Mouse (Mus musculus): ENCODE measurements at regions not wholly inside any gene's neighbourhood (a gene's known extent, or its start where the extent isn't known, plus 50 kb on each side); places are given as distances from the start of the nearest gene placed in this dataset.

GRCm38 (mm10) chr10:31252584-31253381 lies 60.4 kb upstream of the Hddc2 start:
- H3K4me1 ChIP-seq (ENCODE audit: control insufficient read depth, insufficient read depth, low read length) = no peaks in the 10 kb centered on the region
- H3K27ac ChIP-seq (ENCODE audit: insufficient read depth, low read length) = no peak overlapping the region
- H3K4me3 ChIP-seq (ENCODE audit: insufficient read depth, low read length) = no peak overlapping the region
- no peak for TF ChIP-seq POLR2A (IDR thresholded peaks at IDR 0.05; ENCODE audit: extremely low read depth, insufficient read depth, low read length)
- TF ChIP-seq CTCF (IDR thresholded peaks at IDR 0.05; ENCODE audit: extremely low read depth, insufficient read depth, low read length) = no peak

- TF ChIP-seq POLR2A (IDR thresholded peaks at IDR 0.05; ENCODE audit: extremely low read depth, insufficient read depth, low read length) = no peak
- no peak for TF ChIP-seq CTCF (IDR thresholded peaks at IDR 0.05; ENCODE audit: extremely low read depth, insufficient read depth, low read length)
- H3K27ac ChIP-seq (ENCODE audit: insufficient read depth, low read length) = no peak overlapping the region
- H3K4me1 ChIP-seq (ENCODE audit: control insufficient read depth, insufficient read depth, low read length) = no peaks in the 10 kb centered on the region
- H3K4me3 ChIP-seq (ENCODE audit: insufficient read depth, low read length) = no peak overlapping the region
Observed at GRCm38 (mm10) chr10:31256934-31257333, 56.2 kb upstream of the Hddc2 start.

DNA sequence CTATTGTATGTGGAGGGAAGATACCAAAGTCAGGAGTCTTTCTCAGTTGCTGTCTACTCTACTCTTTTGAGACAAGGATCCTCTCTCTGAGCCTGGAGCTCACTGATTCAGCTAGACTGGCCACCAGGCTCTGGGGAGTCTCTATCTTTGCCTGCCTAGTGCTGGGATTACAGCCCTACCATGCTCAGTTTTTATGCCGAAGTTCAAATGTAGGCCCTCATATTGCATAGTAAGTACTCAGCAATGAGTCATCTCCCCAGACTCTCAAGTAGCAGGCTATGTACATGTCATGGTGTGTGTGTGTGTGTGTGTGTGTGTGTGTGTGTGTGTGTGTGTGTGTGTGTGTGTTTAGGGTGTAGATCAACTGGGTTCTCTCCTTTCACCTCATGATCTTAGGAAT lies 55.6 kb upstream of the Hddc2 start:
- no peak for TF ChIP-seq CTCF (IDR thresholded peaks at IDR 0.05; ENCODE audit: extremely low read depth, insufficient read depth, low read length)
- TF ChIP-seq POLR2A (IDR thresholded peaks at IDR 0.05; ENCODE audit: extremely low read depth, insufficient read depth, low read length) = no peak
- Histone ChIP-seq H3K4me1 (ENCODE audit: control insufficient read depth, insufficient read depth, low read length) (no peaks in the 10 kb centered on the region), H3K27ac (ENCODE audit: insufficient read depth, low read length) (no peak overlapping the region), H3K4me3 (ENCODE audit: insufficient read depth, low read length) (no peak overlapping the region)

GRCm38 (mm10) chr10:31260914-31261313 lies 52.3 kb upstream of the Hddc2 start:
- no peak for TF ChIP-seq CTCF (IDR thresholded peaks at IDR 0.05; ENCODE audit: extremely low read depth, insufficient read depth, low read length)
- TF ChIP-seq POLR2A (IDR thresholded peaks at IDR 0.05; ENCODE audit: extremely low read depth, insufficient read depth, low read length) = no peak
- Histone ChIP-seq H3K4me3 (ENCODE audit: insufficient read depth, low read length) (no peak overlapping the region), H3K4me1 (ENCODE audit: control insufficient read depth, insufficient read depth, low read length) (no peaks in the 10 kb centered on the region), H3K27ac (ENCODE audit: insufficient read depth, low read length) (peak overlapping the region; percentile 79; the same call in 1 of the 2 replicates)

All from cortical plate, adult 2 months (tissue).